18 mouse cellular contexts compared by ENCODE assay signal in genomic region chr2:44218317-44218716, GRCm38 (mm10).
DNase-seq lines count a peak whose midpoint lies in the region; ATAC-seq and TF ChIP-seq lines count a peak whose summit lies in the region.
"Had no signal": no experiment of that assay in that cellular context is flagged by ENCODE, and none has a peak within 500 bp of the region (broad histone marks: within the 10 kb centered on the region; RNA-seq: fewer than 3 reads in every experiment).

No protein-coding gene starts in this region.

- H3K4me2 ChIP-seq in forebrain, embryonic 13.5 days: no peak overlapping the region
- no peak overlapping the region for H3K4me2 ChIP-seq in midbrain, embryonic 11.5 days
- no peak overlapping the region for H3K4me2 ChIP-seq in midbrain, embryonic 15.5 days
- peak overlapping the region; percentile 12; the same call in 1 of the 2 replicates for H3K4me2 ChIP-seq in CH12.LX (ENCODE audit: insufficient read depth, low read depth, poor library complexity, severe bottlenecking)

- 0 out of 2 replicates have a peak, but pooled peaks have one; percentile 44 for TF ChIP-seq EP300 in CH12.LX (IDR thresholded peaks at IDR 0.05; ENCODE audit: low read length)

- no peak for TF ChIP-seq POLR2A in CH12.LX (IDR thresholded peaks at IDR 0.05; ENCODE audit: low read depth, low read length)

- DNase-seq in forebrain, embryonic 10.5 days (ENCODE audit: extremely low spot score, low spot score): no peak
- DNase-seq in midbrain, embryonic 11.5 days (ENCODE audit: low spot score, missing footprints): no peak
- DNase-seq in CH12.LX (ENCODE audit: extremely low read depth) (peak; percentile 24), adipocyte (ENCODE audit: low spot score) (no peak)
- peak; percentile 17 for DNase-seq in embryo, embryonic 11 days
- DNase-seq: adrenal gland, postnatal 36 days; cerebellum, adult 9-10 months; gastrocnemius, postnatal 36 days; heart, postnatal 14 days; layer of hippocampus, postnatal 36 days; left cerebral cortex, postnatal 4 days; lung, adult 18-20 months; lung, postnatal 36 days; spleen, adult 18-20 months; thymus, adult 2 months had no signal

- no peaks in the 10 kb centered on the region for H3K27me3 ChIP-seq in forebrain, embryonic 13.5 days
- peaks cover 7% of the 10 kb centered on the region; the same call in 1 of the 2 replicates for H3K27me3 ChIP-seq in forebrain, embryonic 10.5 days (ENCODE audit: poor library complexity, severe bottlenecking)
- H3K27me3 ChIP-seq in midbrain, embryonic 11.5 days (ENCODE audit: control insufficient read depth, insufficient read depth, low read length): no peaks in the 10 kb centered on the region
- no peaks in the 10 kb centered on the region for H3K27me3 ChIP-seq in midbrain, embryonic 15.5 days (replicated peaks)
- H3K27me3 ChIP-seq in CH12.LX (replicated peaks): no peaks in the 10 kb centered on the region

- no peak overlapping the region for H3K9ac ChIP-seq in forebrain, embryonic 13.5 days
- H3K9ac ChIP-seq in midbrain, embryonic 11.5 days (ENCODE audit: low read length): no peak overlapping the region
- H3K9ac ChIP-seq in midbrain, embryonic 15.5 days: no peak overlapping the region
- no peak overlapping the region for H3K9ac ChIP-seq in CH12.LX (ENCODE audit: insufficient read depth, low read depth)

- ATAC-seq in forebrain, embryonic 13.5 days: 0 out of 2 replicates have a peak, but pooled peaks have one; percentile 50
- peak; percentile 61; the same call in 1 of the 2 replicates for ATAC-seq in midbrain, embryonic 11.5 days (ENCODE audit: low FRiP score)
- no peak for ATAC-seq in midbrain, embryonic 15.5 days (replicated peaks)

- TF ChIP-seq RAD21 in CH12.LX (IDR thresholded peaks at IDR 0.05; ENCODE audit: low read depth, low read length): no peak

- no peak overlapping the region for H3K27ac ChIP-seq in forebrain, embryonic 13.5 days
- H3K27ac ChIP-seq in forebrain, embryonic 10.5 days: no peak overlapping the region
- no peak overlapping the region for H3K27ac ChIP-seq in midbrain, embryonic 11.5 days (ENCODE audit: low read depth, low read length)
- no peak overlapping the region for H3K27ac ChIP-seq in midbrain, embryonic 15.5 days
- H3K27ac ChIP-seq in CH12.LX (ENCODE audit: insufficient read depth, low read depth): no peak overlapping the region
- H3K27ac ChIP-seq: heart, embryonic 10.5 days had no signal

- H3K9me3 ChIP-seq in forebrain, embryonic 13.5 days (replicated peaks): no peaks in the 10 kb centered on the region
- no peaks in the 10 kb centered on the region for H3K9me3 ChIP-seq in forebrain, embryonic 10.5 days
- H3K9me3 ChIP-seq in midbrain, embryonic 11.5 days (ENCODE audit: control insufficient read depth, low read length): no peaks in the 10 kb centered on the region
- no peaks in the 10 kb centered on the region for H3K9me3 ChIP-seq in midbrain, embryonic 15.5 days
- H3K9me3 ChIP-seq in CH12.LX (replicated peaks; ENCODE audit: low read length): no peaks in the 10 kb centered on the region
- H3K9me3 ChIP-seq: heart, embryonic 10.5 days had no signal

- H3K4me1 ChIP-seq in forebrain, embryonic 13.5 days: peaks cover 21% of the 10 kb centered on the region
- H3K4me1 ChIP-seq in forebrain, embryonic 10.5 days: peaks cover 28% of the 10 kb centered on the region
- peaks cover 6% of the 10 kb centered on the region for H3K4me1 ChIP-seq in midbrain, embryonic 11.5 days (ENCODE audit: control insufficient read depth, insufficient read depth, low read length)
- H3K4me1 ChIP-seq in midbrain, embryonic 15.5 days: peaks cover 8% of the 10 kb centered on the region; the same call in 1 of the 2 replicates
- H3K4me1 ChIP-seq in CH12.LX (ENCODE audit: control insufficient read depth in 1 of 2, insufficient read depth in 2 of 2): peaks cover 0 to 22% of the 10 kb centered on the region in 2 experiments; a peak in 3 of 4 replicates

- H3K79me2 ChIP-seq in CH12.LX (replicated peaks; ENCODE audit: control insufficient read depth, extremely low read depth, insufficient read depth, poor library complexity, severe bottlenecking): no peaks in the 10 kb centered on the region

- in situ Hi-C loops in CH12.LX (cut with MboI; ENCODE audit: low pct_ligation_motif_present, low pct_unique_long_range_greater_than_20kb, low sequenced_read_pairs): no loop called here

- TF ChIP-seq CTCF in CH12.LX (conservative IDR thresholded peaks at IDR 0.05 in 1 of 2, IDR thresholded peaks at IDR 0.05 in 1 of 2; ENCODE audit: low read depth in 2 of 2, low read length in 2 of 2): no peak

- 15% methylated on average over 8 of the region's 8 CpGs for whole genome bisulfite sequencing in forebrain, embryonic 13.5 days
- WGBS in forebrain, embryonic 10.5 days: 19% methylated on average over 8 of the region's 8 CpGs
- WGBS in midbrain, embryonic 11.5 days: 30% methylated on average over 8 of the region's 8 CpGs
- WGBS in midbrain, embryonic 15.5 days: 26% methylated on average over 8 of the region's 8 CpGs

- no peak overlapping the region for H3K4me3 ChIP-seq in forebrain, embryonic 13.5 days
- no peak overlapping the region for H3K4me3 ChIP-seq in forebrain, embryonic 10.5 days
- no peak overlapping the region for H3K4me3 ChIP-seq in midbrain, embryonic 11.5 days (ENCODE audit: low read depth, low read length)
- no peak overlapping the region for H3K4me3 ChIP-seq in midbrain, embryonic 15.5 days
- H3K4me3 ChIP-seq in CH12.LX (replicated peaks in 1 of 3; ENCODE audit: low read depth in 2 of 3, low read length in 2 of 3, poor library complexity in 1 of 3): no peak overlapping the region
- H3K4me3 ChIP-seq: heart, embryonic 10.5 days had no signal

- H3K36me3 ChIP-seq in forebrain, embryonic 13.5 days (ENCODE audit: poor library complexity, severe bottlenecking): no peaks in the 10 kb centered on the region
- H3K36me3 ChIP-seq in forebrain, embryonic 10.5 days (replicated peaks): no peaks in the 10 kb centered on the region
- no peaks in the 10 kb centered on the region for H3K36me3 ChIP-seq in midbrain, embryonic 11.5 days (ENCODE audit: control insufficient read depth, insufficient read depth, low read length)
- no peaks in the 10 kb centered on the region for H3K36me3 ChIP-seq in midbrain, embryonic 15.5 days (replicated peaks)
- H3K36me3 ChIP-seq in CH12.LX (replicated peaks in 1 of 2; ENCODE audit: control insufficient read depth in 1 of 2, insufficient read depth in 1 of 2, low read length in 1 of 2): no peaks in the 10 kb centered on the region
- H3K36me3 ChIP-seq: heart, embryonic 10.5 days had no signal

- dilution Hi-C loops in CH12.LX (cut with MboI; ENCODE audit: extremely low pct_ligation_motif_present, extremely low pct_unique_long_range_greater_than_20kb, low sequenced_read_pairs): no loop called here

TF ChIP-seq in CH12.LX, 34 proteins besides CTCF, POLR2A, EP300 and RAD21:
- TF ChIP-seq MAFK (IDR thresholded peaks at IDR 0.05; ENCODE audit: insufficient replicate concordance, low read length) (no peak), ZC3H11A (IDR thresholded peaks at IDR 0.05; ENCODE audit: low read depth, low read length) (no peak), NRF1 (IDR thresholded peaks at IDR 0.05; ENCODE audit: low read depth, low read length) (no peak), NELFE (IDR thresholded peaks at IDR 0.05; ENCODE audit: low read depth, low read length) (no peak), ZKSCAN1 (IDR thresholded peaks at IDR 0.05; ENCODE audit: borderline replicate concordance, low read depth, low read length) (no peak), TCF12 (IDR thresholded peaks at IDR 0.05; ENCODE audit: low read depth, low read length) (0 out of 2 replicates have a peak, but pooled peaks have one; percentile 73)

Comparison
In these comparisons a context has a peak if more than half of its experiments do, and no peak if none do; other contexts are left out.
1. DNase-seq: peak in CH12.LX (single experiment) and embryo, embryonic 11 days (single experiment); none in forebrain, embryonic 10.5 days (single experiment), midbrain, embryonic 11.5 days (single experiment) and adipocyte (single experiment).